Mouse (Mus musculus) MEL (cell line): ENCODE data around the gene Faap100. TPM values are rescaled to one million over a fixed set of nuclear protein-coding genes. Genes with fewer than 3 reads are reported as not detected.

Source experiments
- DNase-seq: peaks from one replicate; pipeline ENCODE4 v3.0.0; 2011; ENCODE audit warnings: low read depth, low spot score
- H3K27ac ChIP-seq: 2 replicates; pipeline ENCODE4 v1.5.1; 2012; ENCODE audit warnings: low read depth, mild to moderate bottlenecking, control low read depth, low read length, moderate library complexity; ENCODE audit not compliant: control insufficient read depth
- H3K27me3 ChIP-seq, 2 experiments: fragments of 150-350 bp in 1 of 2; sonication (generic) in 1 of 2; 2 replicates each; pipeline ENCODE4 v1.6.1; 2012; ENCODE audit warnings: low read length in 2 of 2, mild to moderate bottlenecking in 2 of 2, improper control_type of control experiment in 1 of 2, moderate library complexity in 1 of 2; ENCODE audit not compliant: insufficient read depth in 2 of 2, control insufficient read depth in 1 of 2
- H3K36me3 ChIP-seq, 2 experiments: 2 replicates each; pipeline ENCODE4 v1.6.1; 2012 to 2014; ENCODE audit warnings: low read length in 2 of 2, improper control_type of control experiment in 1 of 2, inconsistent platforms in 1 of 2, mild to moderate bottlenecking in 1 of 2; ENCODE audit not compliant: insufficient read depth in 2 of 2, control insufficient read depth in 1 of 2
- H3K4me1 ChIP-seq, 2 experiments: fragments of 150-350 bp in 1 of 2; sonication (generic) in 1 of 2; 2 replicates each; pipeline ENCODE4 v1.6.1; 2012; ENCODE audit warnings: low read length in 2 of 2, improper control_type of control experiment in 1 of 2, mild to moderate bottlenecking in 1 of 2; ENCODE audit not compliant: insufficient read depth in 2 of 2, control insufficient read depth in 1 of 2
- H3K4me3 ChIP-seq, 2 experiments: fragments of 150-350 bp in 1 of 2; sonication (generic) in 1 of 2; 2 replicates each; pipeline ENCODE4 v1.5.1; 2012; ENCODE audit warnings: low read depth in 2 of 2, low read length in 2 of 2, mild to moderate bottlenecking in 2 of 2, moderate library complexity in 2 of 2, control low read depth in 1 of 2, improper control_type of control experiment in 1 of 2; ENCODE audit not compliant: control insufficient read depth in 1 of 2, insufficient read depth in 1 of 2
- H3K79me2 ChIP-seq: 2 replicates; pipeline ENCODE4 v1.6.1; 2012; ENCODE audit warnings: mild to moderate bottlenecking, low read length, moderate library complexity; ENCODE audit not compliant: control insufficient read depth, poor library complexity, insufficient read depth
- H3K9ac ChIP-seq: 2 replicates; pipeline ENCODE4 v1.6.1; 2012; ENCODE audit warnings: low read depth, mild to moderate bottlenecking, control low read depth, low read length, moderate library complexity; ENCODE audit not compliant: control insufficient read depth, poor library complexity, severe bottlenecking
- H3K9me3 ChIP-seq: fragments of 150-350 bp; sonication (generic); replicated peaks from 2 replicates; pipeline ENCODE4 v1.6.1; 2012; ENCODE audit warnings: mild to moderate bottlenecking, low read length, improper control_type of control experiment, moderate library complexity; ENCODE audit not compliant: insufficient read depth
- CTCF ChIP-seq, 3 experiments: IDR thresholded peaks in 2 of 3; conservative IDR thresholded peaks in 1 of 3; 2 replicates each; pipeline ENCODE4 v1.5.1; 2011 to 2012; ENCODE audit warnings: low read length in 3 of 3, low read depth in 2 of 3, mild to moderate bottlenecking in 2 of 3, improper control_type of control experiment in 1 of 3, inconsistent platforms in 1 of 3, mixed read lengths in 1 of 3, moderate library complexity in 1 of 3; ENCODE audit not compliant: control insufficient read depth in 1 of 3, insufficient read depth in 1 of 3, poor library complexity in 1 of 3, severe bottlenecking in 1 of 3
- EP300 ChIP-seq, 2 experiments: IDR thresholded peaks; 2 replicates each; pipeline ENCODE4 v1.6.1; 2011; ENCODE audit warnings: improper control_type of control experiment in 2 of 2, low read length in 2 of 2, low read depth in 1 of 2, mild to moderate bottlenecking in 1 of 2
- GATA1 ChIP-seq: IDR thresholded peaks from 2 replicates; pipeline ENCODE4 v1.6.1; 2011; ENCODE audit warnings: low read depth, low read length, improper control_type of control experiment
- JUND ChIP-seq: IDR thresholded peaks from 2 replicates; pipeline ENCODE4 v1.6.1; 2011; ENCODE audit warnings: low read depth, mild to moderate bottlenecking, improper control_type of control experiment, low read length
- MAFK ChIP-seq: IDR thresholded peaks from 2 replicates; pipeline ENCODE4 v1.6.1; 2011; ENCODE audit warnings: low read depth, mild to moderate bottlenecking, low read length, improper control_type of control experiment, borderline replicate concordance
- MEF2A ChIP-seq: IDR thresholded peaks from 2 replicates; pipeline ENCODE4 v1.6.1; 2014; ENCODE audit warnings: low read depth, mild to moderate bottlenecking, inconsistent platforms, low read length, improper control_type of control experiment; ENCODE audit not compliant: poor library complexity, insufficient replicate concordance, severe bottlenecking; ENCODE audit errors: extremely low read depth
- POLR2A ChIP-seq, 2 experiments: IDR thresholded peaks; 2 replicates each; pipeline ENCODE4 v1.6.1; 2011 to 2012; ENCODE audit warnings: low read length in 2 of 2, mild to moderate bottlenecking in 2 of 2, control low read depth in 1 of 2, improper control_type of control experiment in 1 of 2, low read depth in 1 of 2, moderate library complexity in 1 of 2; ENCODE audit not compliant: control insufficient read depth in 1 of 2, insufficient read depth in 1 of 2, poor library complexity in 1 of 2
- POLR2AphosphoS5 ChIP-seq: IDR thresholded peaks from 2 replicates; pipeline ENCODE4 v1.6.1; 2012; ENCODE audit warnings: low read depth, borderline replicate concordance, mild to moderate bottlenecking, inconsistent platforms, low read length, moderate library complexity, mixed read lengths
- RAD21 ChIP-seq: IDR thresholded peaks from 2 replicates; pipeline ENCODE4 v1.6.1; 2011; ENCODE audit warnings: mild to moderate bottlenecking, low read depth, low read length, improper control_type of control experiment
- RCOR1 ChIP-seq: IDR thresholded peaks from 2 replicates; pipeline ENCODE4 v1.6.1; 2012; ENCODE audit warnings: low read depth, mild to moderate bottlenecking, inconsistent platforms, low read length, improper control_type of control experiment
- TAL1 ChIP-seq: IDR thresholded peaks from 2 replicates; pipeline ENCODE4 v1.6.1; 2012; ENCODE audit warnings: mild to moderate bottlenecking, inconsistent platforms, low read length, moderate library complexity, mixed read lengths
- TCF12 ChIP-seq: IDR thresholded peaks from 2 replicates; pipeline ENCODE4 v1.6.1; 2014; ENCODE audit warnings: low read depth, mild to moderate bottlenecking, inconsistent platforms, low read length, improper control_type of control experiment, moderate library complexity
- UBTF ChIP-seq: IDR thresholded peaks from 2 replicates; pipeline ENCODE4 v1.6.1; 2012; ENCODE audit warnings: low read depth, mild to moderate bottlenecking, inconsistent platforms, low read length, improper control_type of control experiment, moderate library complexity, borderline replicate concordance; ENCODE audit not compliant: insufficient read depth
- ZC3H11A ChIP-seq: IDR thresholded peaks from 2 replicates; pipeline ENCODE4 v1.6.1; 2012; ENCODE audit warnings: low read depth, mild to moderate bottlenecking, inconsistent platforms, low read length, improper control_type of control experiment
- ZKSCAN1 ChIP-seq: IDR thresholded peaks from 2 replicates; pipeline ENCODE4 v1.6.1; 2012; ENCODE audit warnings: low read depth, mild to moderate bottlenecking, inconsistent platforms, low read length, improper control_type of control experiment, moderate library complexity
- ZNF384 ChIP-seq: IDR thresholded peaks from 2 replicates; pipeline ENCODE4 v1.6.1; 2012; ENCODE audit warnings: low read depth, mild to moderate bottlenecking, inconsistent platforms, low read length, improper control_type of control experiment
- polyA plus RNA-seq, 2 experiments: library from polyadenylated mRNA; stranded (reverse) in 1 of 2; unstranded in 1 of 2; fragments of >175 nt in 1 of 2; fragments of >200 nt in 1 of 2; gene quantifications; 2 replicates each; pipeline versions ENCODE4 v1.2.1 to v1.2.4; 2012; ENCODE audit warnings: low replicate concordance in 2 of 2, low read depth in 1 of 2; ENCODE audit not compliant: insufficient read length in 2 of 2, insufficient read depth in 1 of 2, missing spikeins in 1 of 2
- total RNA-seq: library from RNA; depleted of rRNA; stranded (reverse); fragments of 300-350 nt; gene quantifications from 2 replicates; pipeline ENCODE4 v1.2.3, GENCODE M21; 2012

Faap100 gene
- total and polyA plus RNA-seq, 3 experiments, result 27.1 to 45.7 TPM; not detected in 1

GRCm38 (mm10) chr11:120404814-120405213 lies 26.2 kb upstream of the Faap100 start (continued):
- TF ChIP-seq ZKSCAN1 (peak; percentile 58; the same call in 1 of the 2 replicates), GATA1 (peak; percentile 46; the same call in 1 of the 2 replicates), POLR2A (IDR thresholded peaks at IDR 0.05; ENCODE audit: control insufficient read depth in 1 of 2, insufficient read depth in 1 of 2, low read depth in 1 of 2, low read length in 2 of 2, poor library complexity in 1 of 2) (no peak), TAL1 (peak; percentile 7; the same call in 1 of the 2 replicates), JUND (no peak)

- Histone ChIP-seq H3K27me3 (no peaks in the 10 kb centered on the region), H3K4me3 (no peak overlapping the region), H3K36me3 (peaks cover 27 to 47% of the 10 kb centered on the region in 2 experiments), H3K9me3 (no peaks in the 10 kb centered on the region), H3K79me2 (peaks cover 2% of the 10 kb centered on the region), H3K27ac (peak overlapping the region; percentile 40), H3K4me1 (peaks cover 10 to 20% of the 10 kb centered on the region in 2 experiments; a peak in 3 of 4 replicates), H3K9ac (no peak overlapping the region)
- peak; percentile 51 for DNase-seq
- TF ChIP-seq GATA1 (peak; percentile 37; the same call in 1 of the 2 replicates), CTCF (IDR thresholded peaks at IDR 0.05 in 2 of 3, conservative IDR thresholded peaks at IDR 0.05 in 1 of 3; ENCODE audit: control insufficient read depth in 1 of 3, insufficient read depth in 1 of 3, low read depth in 2 of 3, low read length in 3 of 3, poor library complexity in 1 of 3, severe bottlenecking in 1 of 3) (no peak), ZC3H11A (no peak), TCF12 (peak; percentile 37; the same call in 1 of the 2 replicates), EP300 (IDR thresholded peaks at IDR 0.05; ENCODE audit: low read depth in 1 of 2, low read length in 2 of 2) (peak; percentile 30 to 60; a peak in 3 of 4 replicates), POLR2AphosphoS5 (no peak), MEF2A (no peak), UBTF (no peak), RCOR1 (no peak), MAFK (no peak), TAL1 (peak; percentile 64)
These were observed 20.8 kb upstream of the Faap100 start for GRCm38 (mm10) chr11:120399319-120399718.

- TF ChIP-seq RAD21 (no peak), POLR2A (IDR thresholded peaks at IDR 0.05; ENCODE audit: control insufficient read depth in 1 of 2, insufficient read depth in 1 of 2, low read depth in 1 of 2, low read length in 2 of 2, poor library complexity in 1 of 2) (no peak), ZNF384 (no peak), TAL1 (no peak)
- TF ChIP-seq, all 39 proteins: peak for 0
- H3K9me3 ChIP-seq, result no peaks in the 10 kb centered on the region
- H3K79me2 ChIP-seq, result peaks cover 2% of the 10 kb centered on the region
- no peaks in the 10 kb centered on the region for H3K27me3 ChIP-seq
- H3K27ac ChIP-seq, result no peak overlapping the region
- H3K9ac ChIP-seq, result no peak overlapping the region
- no peak for DNase-seq
- peaks cover 7 to 16% of the 10 kb centered on the region in 2 experiments; a peak in 3 of 4 replicates for H3K4me1 ChIP-seq
- no peak overlapping the region for H3K4me3 ChIP-seq
- peaks cover 21 to 47% of the 10 kb centered on the region in 2 experiments for H3K36me3 ChIP-seq
These were observed 19.0 kb upstream of the Faap100 start for GRCm38 (mm10) chr11:120397602-120398001.
